Mouse (Mus musculus): ENCODE measurements around the gene Cntnap1.

DNA sequence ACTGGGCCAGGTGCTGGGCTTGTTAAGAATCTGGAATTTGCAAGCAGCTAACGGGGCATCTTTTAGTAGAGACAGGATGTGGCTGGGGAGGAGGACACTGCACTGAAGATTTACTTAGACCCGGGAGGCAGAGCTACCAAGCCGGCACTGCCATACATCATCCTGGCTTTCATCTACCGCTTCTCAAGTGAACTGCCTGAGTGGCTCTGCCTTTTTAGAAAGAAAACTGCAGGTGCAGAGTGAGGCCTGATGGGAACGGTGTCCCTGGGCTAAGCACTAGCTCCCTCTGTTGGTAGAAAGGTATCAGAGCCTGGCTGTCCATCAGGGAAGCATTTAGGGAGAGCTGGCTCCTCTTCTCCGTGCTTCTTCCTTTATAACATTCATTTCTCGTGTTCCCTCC lies 30.7 kb downstream of the Cntnap1 start:
- peak; percentile 32; the same call in 1 of the 2 replicates for TF ChIP-seq POLR2A (IDR thresholded peaks at IDR 0.05; ENCODE audit: extremely low read depth, insufficient read depth, low read length)
- TF ChIP-seq CTCF (IDR thresholded peaks at IDR 0.05; ENCODE audit: extremely low read depth, insufficient read depth, low read length): peak; percentile 89
